Mouse (Mus musculus) liver, embryonic 15.5 days (tissue): ENCODE results near the gene Zcchc14. TPM values are rescaled to one million over a fixed set of nuclear protein-coding genes. Genes with fewer than 3 reads are reported as not detected.
A peak's percentile ranks its signal among the peaks of the same experiment; 100 is the strongest.
"Not testable (repeated sequence)": the region's sequence is repeated elsewhere in the genome, so short reads cannot be mapped to it uniquely, and the experiment has no call there.

Source experiments
- ATAC-seq: fragments of 200-750 bp; cut with Nextera tagmentation; 2 replicates; pipeline ENCODE4 v1.8.0; 2017; ENCODE audit warnings: moderate number of reproducible peaks, mild to moderate bottlenecking, moderate library complexity; ENCODE audit not compliant: insufficient read depth
- H3K27ac ChIP-seq: fragments of 300-500 bp; sonication (generic); replicated peaks from 2 replicates; pipeline ENCODE4 v1.5.1; 2015; ENCODE audit warnings: mild to moderate bottlenecking, inconsistent platforms
- H3K27me3 ChIP-seq: fragments of 300-500 bp; sonication (generic); 2 replicates; pipeline ENCODE4 v1.6.1; 2015; ENCODE audit warnings: mild to moderate bottlenecking, inconsistent platforms
- H3K36me3 ChIP-seq: fragments of 300-500 bp; sonication (generic); replicated peaks from 2 replicates; pipeline ENCODE4 v1.6.1; 2015; ENCODE audit warnings: moderate library complexity, mild to moderate bottlenecking, inconsistent platforms
- H3K4me1 ChIP-seq: fragments of 300-500 bp; sonication (generic); replicated peaks from 2 replicates; pipeline ENCODE4 v1.6.1; 2015; ENCODE audit warnings: inconsistent platforms
- H3K4me2 ChIP-seq: fragments of 300-500 bp; sonication (generic); 2 replicates; pipeline ENCODE4 v1.6.1; 2015; ENCODE audit warnings: moderate library complexity, mild to moderate bottlenecking, inconsistent platforms
- H3K4me3 ChIP-seq: fragments of 300-500 bp; sonication (generic); replicated peaks from 2 replicates; pipeline ENCODE4 v1.5.1; 2015; ENCODE audit warnings: mild to moderate bottlenecking, inconsistent platforms
- H3K9ac ChIP-seq: fragments of 300-500 bp; sonication (generic); 2 replicates; pipeline ENCODE4 v1.6.1; 2015; ENCODE audit warnings: moderate library complexity, mild to moderate bottlenecking, inconsistent platforms
- H3K9me3 ChIP-seq: fragments of 300-500 bp; sonication (generic); replicated peaks from 2 replicates; pipeline ENCODE4 v1.6.1; 2016; ENCODE audit warnings: inconsistent platforms
- WGBS: fragments of 180-500 bp; shearing (Covaris S2); methylation state at CpG from one replicate; pipeline ENCODE4 v1.1.7; 2015; ENCODE audit warnings: mixed read lengths; ENCODE audit not compliant: insufficient replicate concordance; 5-methylcytosine and 5-hydroxymethylcytosine counted together
- polyA plus RNA-seq: library from polyadenylated mRNA; unstranded; fragments of >200 nt; fragmentation: Nextera tagmentation; extraction: Ambion mirVana; gene quantifications from 2 replicates; pipeline ENCODE4 v1.2.1, GENCODE M21; 2015

The Zcchc14 gene
- polyA plus RNA-seq, 1 experiment from 2014 or later = 0.89 TPM

GRCm38 (mm10) chr8:121681457-121681856, 28.8 kb upstream of the Zcchc14 start:
- H3K4me1 ChIP-seq = no peaks in the 10 kb centered on the region
- H3K27me3 ChIP-seq = no peaks in the 10 kb centered on the region
- no peak overlapping the region for H3K4me2 ChIP-seq
- WGBS = 51% methylated on average over 10 of the region's 10 CpGs
- ATAC-seq = no peak
- no peaks in the 10 kb centered on the region for H3K9me3 ChIP-seq
- H3K36me3 ChIP-seq = no peaks in the 10 kb centered on the region
- no peak overlapping the region for H3K27ac ChIP-seq
- H3K4me3 ChIP-seq = no peak overlapping the region
- H3K9ac ChIP-seq = no peak overlapping the region

- no peaks in the 10 kb centered on the region for H3K9me3 ChIP-seq
- no peaks in the 10 kb centered on the region for H3K27me3 ChIP-seq
- H3K4me2 ChIP-seq = no peak overlapping the region
- H3K4me3 ChIP-seq = no peak overlapping the region
- no peak overlapping the region for H3K9ac ChIP-seq
- ATAC-seq = no peak
- no peaks in the 10 kb centered on the region for H3K4me1 ChIP-seq
- 64% methylated on average over 4 of the region's 4 CpGs for WGBS
- H3K36me3 ChIP-seq = no peaks in the 10 kb centered on the region
- H3K27ac ChIP-seq = no peak overlapping the region
Observed at GRCm38 (mm10) chr8:121680896-121681295, 28.2 kb upstream of the Zcchc14 start.

DNA sequence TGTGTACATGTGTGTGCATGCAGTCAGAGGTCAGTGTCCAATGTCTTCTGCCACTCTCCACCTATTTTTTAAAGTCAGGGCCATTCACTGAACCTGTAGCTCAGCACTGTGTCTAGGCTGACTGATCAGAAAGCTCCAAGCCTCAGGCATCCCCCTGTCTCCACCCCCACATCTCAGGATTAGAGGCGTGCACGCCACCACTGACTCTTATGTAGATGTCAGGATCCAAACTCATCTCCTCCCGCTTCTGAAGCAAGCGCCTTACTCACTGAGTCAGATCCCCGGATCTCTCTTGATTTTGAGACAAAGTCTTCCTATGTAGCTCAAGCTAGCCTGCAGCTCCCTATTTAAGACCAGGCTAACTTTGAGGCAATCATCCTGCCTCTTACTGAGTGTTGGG, 26.0 kb upstream of the Zcchc14 start:
- Histone ChIP-seq H3K27ac (no peak overlapping the region), H3K9ac (no peak overlapping the region), H3K36me3 (no peaks in the 10 kb centered on the region), H3K9me3 (no peaks in the 10 kb centered on the region), H3K4me1 (no peaks in the 10 kb centered on the region), H3K4me2 (no peak overlapping the region), H3K27me3 (no peaks in the 10 kb centered on the region), H3K4me3 (no peak overlapping the region)
- ATAC-seq = no peak
- 61% methylated on average over 5 of the region's 5 CpGs for WGBS

DNA sequence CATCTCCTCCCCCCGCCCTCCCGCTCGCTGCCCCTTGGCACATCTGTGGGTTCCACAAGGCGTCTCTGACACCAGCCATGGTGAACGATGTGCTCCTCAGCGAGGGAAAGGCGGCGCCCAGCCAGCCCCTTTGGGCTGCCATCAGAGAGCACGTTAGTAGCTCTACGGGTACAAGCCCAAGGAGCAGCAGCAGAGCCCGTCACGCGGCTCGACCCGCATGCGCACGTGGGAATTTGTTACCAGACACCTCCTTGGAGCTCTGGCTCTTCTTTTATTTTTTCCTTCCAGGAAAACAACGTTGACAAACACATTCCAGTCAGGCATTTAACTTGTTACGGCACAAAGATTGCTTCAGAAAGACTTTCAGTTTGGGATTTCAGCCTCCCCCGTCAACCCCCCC, 23.0 kb upstream of the Zcchc14 start:
- H3K9ac ChIP-seq = no peak overlapping the region
- H3K4me1 ChIP-seq = no peaks in the 10 kb centered on the region
- H3K36me3 ChIP-seq = no peaks in the 10 kb centered on the region
- H3K9me3 ChIP-seq = no peaks in the 10 kb centered on the region
- no peak overlapping the region for H3K4me3 ChIP-seq
- ATAC-seq = no peak
- peaks cover 6% of the 10 kb centered on the region; the same call in 1 of the 2 replicates for H3K27me3 ChIP-seq
- H3K4me2 ChIP-seq = no peak overlapping the region
- WGBS = 48% methylated on average over 20 of the region's 20 CpGs
- no peak overlapping the region for H3K27ac ChIP-seq

DNA sequence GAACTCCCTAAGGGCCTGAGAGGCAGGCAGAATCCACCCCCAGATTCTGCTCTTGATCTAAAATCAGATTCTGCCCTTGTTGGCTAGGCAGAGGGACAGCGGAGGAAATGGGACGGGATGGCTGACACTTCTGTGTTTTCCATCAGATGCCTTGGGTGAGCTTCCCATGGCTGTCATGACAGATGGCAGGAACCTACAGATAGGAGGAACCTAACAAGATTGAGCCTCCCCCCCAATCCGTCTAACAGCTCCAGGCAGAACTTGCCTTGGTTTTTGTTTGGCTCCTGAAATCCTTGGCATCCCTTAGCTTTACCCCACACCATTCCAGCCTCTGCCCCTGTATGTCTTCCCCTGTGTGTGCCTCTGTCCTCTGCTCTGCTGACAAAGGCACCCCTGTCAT, 22.5 kb upstream of the Zcchc14 start:
- WGBS = 55% methylated on average over 3 of the region's 3 CpGs
- H3K9ac ChIP-seq = no peak overlapping the region
- H3K4me3 ChIP-seq = no peak overlapping the region
- no peak for ATAC-seq
- no peaks in the 10 kb centered on the region for H3K36me3 ChIP-seq
- no peaks in the 10 kb centered on the region for H3K4me1 ChIP-seq
- no peak overlapping the region for H3K4me2 ChIP-seq
- no peak overlapping the region for H3K27ac ChIP-seq
- H3K27me3 ChIP-seq = peaks cover 6% of the 10 kb centered on the region; the same call in 1 of the 2 replicates
- H3K9me3 ChIP-seq = no peaks in the 10 kb centered on the region

DNA sequence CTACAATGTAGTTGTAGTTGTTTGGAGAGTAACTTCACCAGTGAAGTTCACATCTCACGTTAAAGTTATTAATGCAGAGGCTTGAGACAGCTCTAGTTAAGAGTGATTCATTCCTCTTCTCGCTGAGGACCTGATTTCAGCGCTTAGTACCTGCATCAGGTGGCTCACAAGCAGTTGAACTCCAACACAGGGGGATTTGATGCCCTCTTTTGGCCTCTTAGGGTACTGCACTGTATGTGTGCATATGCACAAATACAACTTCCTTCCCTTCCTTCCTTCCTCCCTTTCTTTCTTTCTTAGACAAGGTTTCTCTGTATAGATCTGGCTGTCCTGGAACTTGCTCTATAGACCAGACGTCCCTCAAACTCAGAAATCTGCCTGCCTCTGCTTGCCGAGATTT, 21.8 kb upstream of the Zcchc14 start:
- ATAC-seq = no peak
- H3K9me3 ChIP-seq = no peaks in the 10 kb centered on the region
- H3K4me3 ChIP-seq = no peak overlapping the region
- no peak overlapping the region for H3K9ac ChIP-seq
- H3K27me3 ChIP-seq = peaks cover 8% of the 10 kb centered on the region; the same call in 1 of the 2 replicates
- H3K27ac ChIP-seq = no peak overlapping the region
- no peaks in the 10 kb centered on the region for H3K36me3 ChIP-seq
- no peak overlapping the region for H3K4me2 ChIP-seq
- no peaks in the 10 kb centered on the region for H3K4me1 ChIP-seq
- WGBS = 35% methylated on average over 5 of the region's 5 CpGs

DNA sequence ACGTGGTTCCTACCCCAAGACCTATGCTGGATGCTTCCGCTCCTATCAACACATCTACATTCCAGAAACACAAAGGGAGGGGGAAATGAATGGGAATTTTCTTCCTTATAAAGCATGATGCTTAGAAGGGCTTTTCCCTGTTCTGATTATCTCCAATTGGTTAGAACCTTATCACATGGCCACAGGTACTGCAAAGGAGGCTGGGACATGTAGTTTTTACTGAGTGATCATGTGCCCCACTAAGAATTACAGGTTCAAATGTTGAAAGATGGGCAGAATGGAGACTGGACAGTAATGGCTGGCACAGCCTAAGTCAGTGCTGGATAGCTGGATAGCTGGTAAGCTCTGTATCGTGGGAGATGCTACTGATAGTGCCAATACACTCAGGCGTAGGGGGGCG, 21.2 kb upstream of the Zcchc14 start:
- Histone ChIP-seq H3K36me3 (no peaks in the 10 kb centered on the region), H3K27me3 (peaks cover 14% of the 10 kb centered on the region), H3K4me1 (no peaks in the 10 kb centered on the region), H3K9me3 (no peaks in the 10 kb centered on the region), H3K9ac (no peak overlapping the region), H3K4me2 (no peak overlapping the region), H3K27ac (no peak overlapping the region), H3K4me3 (no peak overlapping the region)
- 50% methylated on average over 5 of the region's 5 CpGs for WGBS
- ATAC-seq = no peak

DNA sequence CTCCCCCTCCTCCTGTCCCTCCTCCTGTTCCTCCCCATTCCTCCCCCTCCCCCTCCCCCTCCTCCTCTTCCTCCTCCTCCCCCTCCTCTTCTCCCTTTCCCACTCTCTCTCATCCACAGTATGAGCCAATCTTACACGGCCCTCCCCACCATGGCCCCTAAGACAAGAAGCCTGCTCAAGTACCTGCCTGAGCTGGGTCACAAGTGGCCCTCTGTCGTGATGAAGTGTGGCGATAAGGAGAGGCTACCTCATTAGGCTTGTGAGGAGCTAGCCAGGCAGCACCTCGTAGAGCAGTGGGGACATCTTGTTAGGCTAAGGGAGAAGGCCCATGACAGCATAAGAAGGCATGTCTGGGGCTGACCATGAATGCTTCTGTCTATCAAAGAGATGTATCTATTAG, 20.5 kb upstream of the Zcchc14 start:
- Histone ChIP-seq H3K4me3 (no peak overlapping the region), H3K36me3 (no peaks in the 10 kb centered on the region), H3K27ac (no peak overlapping the region), H3K4me1 (no peaks in the 10 kb centered on the region), H3K27me3 (peaks cover 22% of the 10 kb centered on the region), H3K9me3 (no peaks in the 10 kb centered on the region), H3K4me2 (no peak overlapping the region), H3K9ac (no peak overlapping the region)
- WGBS = 27% methylated on average over 4 of the region's 4 CpGs
- ATAC-seq = no peak

GRCm38 (mm10) chr8:121669208-121669607, 16.5 kb upstream of the Zcchc14 start:
- H3K9ac ChIP-seq = no peak overlapping the region
- 9% methylated on average over 8 of the region's 8 CpGs for WGBS
- H3K36me3 ChIP-seq = no peaks in the 10 kb centered on the region

DNA sequence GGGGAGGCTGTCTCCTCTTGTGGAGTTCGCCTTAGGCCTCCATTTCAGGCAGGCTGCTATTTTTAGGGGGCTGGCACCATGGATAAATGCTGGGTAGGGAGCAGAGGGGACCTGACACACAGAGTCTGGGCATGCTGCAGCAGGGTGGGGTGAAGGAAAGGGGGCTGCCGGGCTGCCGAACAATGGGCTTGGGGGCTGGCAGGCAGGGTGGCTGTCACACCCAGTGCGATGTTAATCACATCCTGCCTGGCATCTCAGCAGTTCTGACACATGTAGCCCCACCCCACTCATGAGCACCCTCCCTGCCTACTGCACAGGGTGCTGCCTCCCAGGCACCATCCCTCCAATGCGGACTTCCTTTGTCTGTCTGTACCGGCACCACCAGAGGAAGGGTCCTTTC, 15.9 kb upstream of the Zcchc14 start:
- H3K36me3 ChIP-seq = no peaks in the 10 kb centered on the region
- no peak overlapping the region for H3K4me3 ChIP-seq
- H3K4me1 ChIP-seq = no peaks in the 10 kb centered on the region
- 18% methylated on average over 6 of the region's 6 CpGs for WGBS
- H3K27me3 ChIP-seq = peaks cover 39% of the 10 kb centered on the region
- H3K9me3 ChIP-seq = no peaks in the 10 kb centered on the region
- no peak overlapping the region for H3K9ac ChIP-seq
- no peak for ATAC-seq
- no peak overlapping the region for H3K27ac ChIP-seq
- H3K4me2 ChIP-seq = no peak overlapping the region

More at GRCm38 (mm10) chr8:121669208-121669607, 16.5 kb upstream of the Zcchc14 start:
- no peak for ATAC-seq
- Histone ChIP-seq H3K27ac (no peak overlapping the region), H3K4me2 (no peak overlapping the region), H3K4me3 (no peak overlapping the region), H3K9me3 (no peaks in the 10 kb centered on the region), H3K27me3 (peaks cover 37% of the 10 kb centered on the region), H3K4me1 (no peaks in the 10 kb centered on the region)

- not testable (repeated sequence) for ATAC-seq, H3K4me3 ChIP-seq, H3K9ac ChIP-seq, H3K4me2 ChIP-seq, H3K27ac ChIP-seq, H3K4me1 ChIP-seq, H3K9me3 ChIP-seq, H3K36me3 ChIP-seq
- 53% methylated on average over 9 of the region's 9 CpGs for WGBS
- H3K27me3 ChIP-seq = peaks cover 39% of the 10 kb centered on the region
Observed at GRCm38 (mm10) chr8:121667936-121668500, 15.3 kb upstream of the Zcchc14 start.

- no peak overlapping the region for H3K27ac ChIP-seq
- H3K4me3 ChIP-seq = peak overlapping the region; percentile 15; the same call in 1 of the 2 replicates
- no peaks in the 10 kb centered on the region for H3K4me1 ChIP-seq
- no peaks in the 10 kb centered on the region for H3K9me3 ChIP-seq
- peak; percentile 25; the same call in 1 of the 2 replicates for ATAC-seq
- no peak overlapping the region for H3K9ac ChIP-seq
- 2% methylated on average over 16 of the region's 16 CpGs for WGBS
- no peaks in the 10 kb centered on the region for H3K36me3 ChIP-seq
- H3K27me3 ChIP-seq = peaks cover 34% of the 10 kb centered on the region; the same call in 1 of the 2 replicates
- H3K4me2 ChIP-seq = peak overlapping the region; percentile 47
Observed at GRCm38 (mm10) chr8:121665329-121665728, 12.6 kb upstream of the Zcchc14 start.
